Mouse (Mus musculus): ENCODE measurements around the gene Irgc1. TPM values are rescaled to one million over a fixed set of nuclear protein-coding genes. Genes with fewer than 3 reads are reported as not detected.

Irgc1 gene
- polyA plus RNA-seq, 1 experiment, result not detected

GRCm38 (mm10) chr7:24419579-24419978, 32.5 kb downstream of the Irgc1 start:
- Histone ChIP-seq H3K4me3 (ENCODE audit: low read depth, low read length) (no peak overlapping the region), H3K9me3 (replicated peaks; ENCODE audit: control insufficient read depth, insufficient read depth, low read length, poor library complexity, severe bottlenecking) (no peaks in the 10 kb centered on the region), H3K4me1 (ENCODE audit: control insufficient read depth, insufficient read depth, low read length) (no peaks in the 10 kb centered on the region), H3K27me3 (ENCODE audit: control insufficient read depth, insufficient read depth, low read length, poor library complexity, severe bottlenecking) (no peaks in the 10 kb centered on the region), H3K27ac (ENCODE audit: insufficient read depth, low read length) (no peak overlapping the region), H3K36me3 (ENCODE audit: control insufficient read depth, insufficient read depth, low read length, poor library complexity, severe bottlenecking) (0 out of 2 replicates have a peak, but pooled peaks cover 3% of the 10 kb centered on the region), H3K9ac (ENCODE audit: low read depth, poor library complexity, severe bottlenecking) (no peak overlapping the region)
- TF ChIP-seq POLR2A (IDR thresholded peaks at IDR 0.05; ENCODE audit: insufficient read depth, low read length) (no peak), CTCF (IDR thresholded peaks at IDR 0.05; ENCODE audit: low read depth, low read length) (no peak), EP300 (IDR thresholded peaks at IDR 0.05; ENCODE audit: insufficient read depth, low read depth, low read length) (no peak)

DNA sequence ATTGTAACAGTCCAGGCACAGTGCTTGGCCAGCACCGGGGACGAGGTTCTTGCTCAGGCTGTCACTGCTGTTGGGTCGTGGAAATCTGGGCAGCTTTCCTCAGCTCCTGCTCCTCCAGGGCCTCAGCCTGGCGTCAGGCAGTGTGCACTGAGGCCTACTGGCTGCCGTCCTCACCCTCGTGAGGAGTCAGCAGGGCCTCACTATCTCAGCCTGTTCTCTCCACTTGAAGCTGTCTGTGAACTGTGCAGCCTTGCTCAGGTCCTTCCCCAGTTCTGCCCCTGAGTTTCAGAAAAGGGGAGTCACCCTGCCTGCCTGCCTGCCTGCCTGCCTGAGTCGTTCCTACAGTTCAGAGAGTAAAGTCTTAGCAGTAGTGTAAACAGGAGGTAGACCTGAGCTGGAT, 36.8 kb downstream of the Irgc1 start:
- H3K27me3 ChIP-seq (ENCODE audit: control insufficient read depth, insufficient read depth, low read length, poor library complexity, severe bottlenecking), result no peaks in the 10 kb centered on the region
- no peak for TF ChIP-seq CTCF (IDR thresholded peaks at IDR 0.05; ENCODE audit: low read depth, low read length)
- TF ChIP-seq POLR2A (IDR thresholded peaks at IDR 0.05; ENCODE audit: insufficient read depth, low read length), result no peak
- no peak for TF ChIP-seq EP300 (IDR thresholded peaks at IDR 0.05; ENCODE audit: insufficient read depth, low read depth, low read length)
- H3K9ac ChIP-seq (ENCODE audit: low read depth, poor library complexity, severe bottlenecking), result no peak overlapping the region
- H3K9me3 ChIP-seq (replicated peaks; ENCODE audit: control insufficient read depth, insufficient read depth, low read length, poor library complexity, severe bottlenecking), result no peaks in the 10 kb centered on the region
- H3K36me3 ChIP-seq (ENCODE audit: control insufficient read depth, insufficient read depth, low read length, poor library complexity, severe bottlenecking), result no peaks in the 10 kb centered on the region
- peaks cover 2% of the 10 kb centered on the region for H3K4me1 ChIP-seq (ENCODE audit: control insufficient read depth, insufficient read depth, low read length)
- H3K27ac ChIP-seq (ENCODE audit: insufficient read depth, low read length), result no peak overlapping the region
- no peak overlapping the region for H3K4me3 ChIP-seq (ENCODE audit: low read depth, low read length)

DNA sequence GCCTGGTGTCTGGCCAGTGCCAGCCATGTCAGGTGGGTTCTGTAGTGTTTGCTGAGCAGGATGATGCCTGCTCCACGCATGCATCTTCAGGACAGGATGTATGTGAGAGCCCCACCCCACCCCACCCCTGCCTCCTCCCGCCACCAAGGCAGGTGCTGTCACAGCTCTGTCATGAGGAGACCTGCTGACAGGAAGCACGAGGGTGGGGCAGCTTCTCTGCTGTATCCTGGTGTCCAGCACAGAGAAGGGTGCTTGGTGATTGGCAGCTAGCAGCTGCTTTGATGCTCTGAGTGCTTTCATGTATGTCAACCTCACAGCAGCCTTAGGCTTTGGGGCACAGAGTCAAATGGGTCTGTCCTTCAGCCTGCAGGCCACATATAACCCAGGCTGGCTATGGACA, 38.5 kb downstream of the Irgc1 start:
- no peak overlapping the region for H3K9ac ChIP-seq (ENCODE audit: low read depth, poor library complexity, severe bottlenecking)
- peaks cover 2% of the 10 kb centered on the region for H3K4me1 ChIP-seq (ENCODE audit: control insufficient read depth, insufficient read depth, low read length)
- H3K27ac ChIP-seq (ENCODE audit: insufficient read depth, low read length), result no peak overlapping the region
- TF ChIP-seq EP300 (IDR thresholded peaks at IDR 0.05; ENCODE audit: insufficient read depth, low read depth, low read length) (no peak), CTCF (IDR thresholded peaks at IDR 0.05; ENCODE audit: low read depth, low read length) (no peak), POLR2A (IDR thresholded peaks at IDR 0.05; ENCODE audit: insufficient read depth, low read length) (no peak)
- H3K27me3 ChIP-seq (ENCODE audit: control insufficient read depth, insufficient read depth, low read length, poor library complexity, severe bottlenecking), result no peaks in the 10 kb centered on the region
- no peak overlapping the region for H3K4me3 ChIP-seq (ENCODE audit: low read depth, low read length)
- no peaks in the 10 kb centered on the region for H3K9me3 ChIP-seq (replicated peaks; ENCODE audit: control insufficient read depth, insufficient read depth, low read length, poor library complexity, severe bottlenecking)
- H3K36me3 ChIP-seq (ENCODE audit: control insufficient read depth, insufficient read depth, low read length, poor library complexity, severe bottlenecking), result no peaks in the 10 kb centered on the region

- Histone ChIP-seq H3K9me3 (replicated peaks; ENCODE audit: control insufficient read depth, insufficient read depth, low read length, poor library complexity, severe bottlenecking) (no peaks in the 10 kb centered on the region), H3K4me3 (ENCODE audit: low read depth, low read length) (no peak overlapping the region), H3K27me3 (ENCODE audit: control insufficient read depth, insufficient read depth, low read length, poor library complexity, severe bottlenecking) (no peaks in the 10 kb centered on the region), H3K9ac (ENCODE audit: low read depth, poor library complexity, severe bottlenecking) (no peak overlapping the region), H3K27ac (ENCODE audit: insufficient read depth, low read length) (no peak overlapping the region), H3K4me1 (ENCODE audit: control insufficient read depth, insufficient read depth, low read length) (peaks cover 2% of the 10 kb centered on the region), H3K36me3 (ENCODE audit: control insufficient read depth, insufficient read depth, low read length, poor library complexity, severe bottlenecking) (no peaks in the 10 kb centered on the region)
- TF ChIP-seq POLR2A (IDR thresholded peaks at IDR 0.05; ENCODE audit: insufficient read depth, low read length) (no peak), CTCF (IDR thresholded peaks at IDR 0.05; ENCODE audit: low read depth, low read length) (no peak), EP300 (IDR thresholded peaks at IDR 0.05; ENCODE audit: insufficient read depth, low read depth, low read length) (no peak)
Measured at GRCm38 (mm10) chr7:24410831-24411230, 41.3 kb downstream of the Irgc1 start.

- H3K4me1 ChIP-seq (ENCODE audit: control insufficient read depth, insufficient read depth, low read length), result peaks cover 2% of the 10 kb centered on the region
- H3K4me3 ChIP-seq (ENCODE audit: low read depth, low read length), result no peak overlapping the region
- H3K27ac ChIP-seq (ENCODE audit: insufficient read depth, low read length), result no peak overlapping the region
- H3K9ac ChIP-seq (ENCODE audit: low read depth, poor library complexity, severe bottlenecking), result no peak overlapping the region
- no peak for TF ChIP-seq POLR2A (IDR thresholded peaks at IDR 0.05; ENCODE audit: insufficient read depth, low read length)
- TF ChIP-seq EP300 (IDR thresholded peaks at IDR 0.05; ENCODE audit: insufficient read depth, low read depth, low read length), result no peak
- TF ChIP-seq CTCF (IDR thresholded peaks at IDR 0.05; ENCODE audit: low read depth, low read length), result no peak
- H3K9me3 ChIP-seq (replicated peaks; ENCODE audit: control insufficient read depth, insufficient read depth, low read length, poor library complexity, severe bottlenecking), result no peaks in the 10 kb centered on the region
- H3K27me3 ChIP-seq (ENCODE audit: control insufficient read depth, insufficient read depth, low read length, poor library complexity, severe bottlenecking), result no peaks in the 10 kb centered on the region
- peaks cover 6% of the 10 kb centered on the region for H3K36me3 ChIP-seq (ENCODE audit: control insufficient read depth, insufficient read depth, low read length, poor library complexity, severe bottlenecking)
Measured at GRCm38 (mm10) chr7:24410123-24410522, 42.0 kb downstream of the Irgc1 start.

- Histone ChIP-seq H3K4me1 (ENCODE audit: control insufficient read depth, insufficient read depth, low read length) (no peaks in the 10 kb centered on the region), H3K4me3 (ENCODE audit: low read depth, low read length) (no peak overlapping the region), H3K36me3 (ENCODE audit: control insufficient read depth, insufficient read depth, low read length, poor library complexity, severe bottlenecking) (peaks cover 6% of the 10 kb centered on the region), H3K27me3 (ENCODE audit: control insufficient read depth, insufficient read depth, low read length, poor library complexity, severe bottlenecking) (no peaks in the 10 kb centered on the region), H3K27ac (ENCODE audit: insufficient read depth, low read length) (no peak overlapping the region), H3K9me3 (replicated peaks; ENCODE audit: control insufficient read depth, insufficient read depth, low read length, poor library complexity, severe bottlenecking) (no peaks in the 10 kb centered on the region), H3K9ac (ENCODE audit: low read depth, poor library complexity, severe bottlenecking) (no peak overlapping the region)
- TF ChIP-seq POLR2A (IDR thresholded peaks at IDR 0.05; ENCODE audit: insufficient read depth, low read length), result no peak
- TF ChIP-seq EP300 (IDR thresholded peaks at IDR 0.05; ENCODE audit: insufficient read depth, low read depth, low read length), result no peak
- no peak for TF ChIP-seq CTCF (IDR thresholded peaks at IDR 0.05; ENCODE audit: low read depth, low read length)
Measured at GRCm38 (mm10) chr7:24408186-24408585, 43.9 kb downstream of the Irgc1 start.

All from ES-Bruce4 (cell line).